Mouse (Mus musculus) monocyte, adult 2 months (primary cell): Measurements from ENCODE around the gene Lrrc3c.
"Not testable (repeated sequence)": the region's sequence is repeated elsewhere in the genome, so short reads cannot be mapped to it uniquely, and the experiment has no call there.

Source experiments
- DNase-seq, 2 experiments: peaks; one replicate each; pipeline ENCODE4 v3.0.0; 2022; ENCODE audit warnings: low spot score in 2 of 2, low read depth in 1 of 2

The Lrrc3c gene

GRCm38 (mm10) chr11:98586087-98586891 is 11.8 kb upstream of the Lrrc3c start:
- DNase-seq = no peak

DNA sequence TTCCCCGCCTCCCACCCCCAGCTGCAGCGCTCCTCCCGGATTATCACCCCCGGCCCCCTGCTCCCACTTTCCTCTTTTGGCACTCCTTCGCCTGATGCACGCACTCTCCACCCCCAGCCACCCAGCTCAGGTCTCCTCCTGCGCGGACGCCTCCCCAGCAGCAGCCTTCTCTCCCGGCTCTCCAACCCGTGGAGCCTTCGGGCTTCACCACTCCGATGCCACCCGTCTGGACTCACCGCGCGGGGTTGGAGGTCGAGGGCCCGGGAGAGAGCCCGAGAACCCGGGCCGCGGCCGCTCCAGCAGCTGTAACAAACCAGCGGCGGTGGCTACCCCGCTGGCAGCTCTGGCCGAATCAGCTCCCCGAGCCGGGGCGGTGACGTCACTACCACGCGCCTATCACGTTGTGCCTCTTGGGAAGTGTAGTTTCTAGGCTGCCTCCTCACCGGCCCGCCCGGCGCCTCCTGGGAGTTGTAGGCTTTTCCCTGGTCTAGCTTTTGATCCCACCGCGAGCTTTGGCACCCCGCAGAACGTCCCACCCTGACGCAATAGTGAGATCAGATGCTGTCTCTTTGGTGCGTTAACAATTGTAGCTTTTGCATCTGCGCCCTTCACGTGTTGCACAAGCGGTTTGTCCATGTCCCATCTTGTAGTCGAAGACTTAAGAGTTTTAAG is 11.1 kb upstream of the Lrrc3c start, which contains the start of gene Ormdl3:
Ormdl3 (minus strand) TSS at position 477 of the 672 bp plus-strand sequence.
- DNase-seq = peak; percentile 92 to 94

GRCm38 (mm10) chr11:98587684-98588546 is 10.2 kb upstream of the Lrrc3c start:
- DNase-seq = peak; percentile 59 to 65

- DNase-seq = no peak
Measured at GRCm38 (mm10) chr11:98588833-98589281, 9.2 kb upstream of the Lrrc3c start.

DNA sequence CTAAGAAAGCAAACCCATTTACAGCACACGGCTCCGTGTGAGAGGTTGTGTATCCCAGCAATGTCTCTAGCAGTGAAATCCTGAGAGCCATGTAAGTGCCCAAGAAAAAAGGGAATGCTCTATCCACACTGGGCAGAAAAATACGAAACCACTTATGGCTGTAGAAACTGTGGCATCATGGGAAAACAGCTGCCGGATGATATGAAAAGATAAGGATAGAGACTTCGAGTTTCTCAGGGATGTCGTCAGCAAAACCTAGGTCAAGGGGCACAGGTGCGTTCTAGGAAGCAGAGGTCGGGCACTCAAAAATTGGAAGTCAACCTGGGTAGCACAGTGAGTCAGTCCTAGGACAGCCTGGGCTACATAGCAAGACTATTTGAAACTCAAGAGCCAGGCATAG is 8.8 kb upstream of the Lrrc3c start:
- no peak for DNase-seq

DNA sequence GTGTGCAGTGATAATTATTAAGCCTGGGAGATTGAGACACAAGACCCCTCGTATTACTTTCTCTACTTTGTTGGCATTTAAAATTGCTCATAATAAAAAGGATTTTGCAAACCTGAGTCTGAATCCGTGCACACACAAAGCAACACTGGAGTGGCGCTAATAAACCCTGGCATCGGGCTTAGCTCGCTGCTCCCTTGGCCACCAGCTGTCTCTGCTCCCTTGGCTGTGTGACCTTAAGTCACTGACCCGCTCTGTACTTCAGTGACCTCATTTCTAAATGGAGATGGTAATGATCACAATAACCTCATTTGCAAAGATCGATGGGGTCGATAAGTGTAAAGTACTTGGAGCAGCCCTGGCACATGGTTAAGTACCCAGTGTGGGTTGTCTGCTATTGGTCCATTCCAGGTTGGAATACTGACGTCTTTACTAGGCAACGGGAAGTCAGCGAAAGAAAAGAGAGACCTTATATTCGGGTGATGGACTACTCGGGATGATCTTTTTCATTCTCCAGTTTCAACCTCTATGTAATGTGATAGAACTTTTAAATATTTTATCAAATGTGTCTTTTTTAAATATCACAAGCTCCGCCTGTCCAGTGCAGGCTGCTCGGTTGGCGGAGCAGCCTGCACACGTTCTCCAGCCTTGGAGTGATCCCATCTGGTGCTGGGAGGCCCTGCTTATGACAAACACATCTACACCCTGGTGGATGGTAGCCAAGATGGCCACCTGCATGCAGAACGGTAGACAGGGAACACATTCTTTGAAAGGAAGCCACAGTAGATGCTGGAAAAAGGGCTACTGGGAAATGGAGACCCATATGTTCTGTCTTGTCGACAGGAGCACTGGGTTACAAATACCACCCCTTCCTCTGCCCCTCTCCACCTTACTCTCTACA is 7.3 kb upstream of the Lrrc3c start:
- DNase-seq = no peak

GRCm38 (mm10) chr11:98595021-98595420 is 3.1 kb upstream of the Lrrc3c start:
- DNase-seq = no peak

DNA sequence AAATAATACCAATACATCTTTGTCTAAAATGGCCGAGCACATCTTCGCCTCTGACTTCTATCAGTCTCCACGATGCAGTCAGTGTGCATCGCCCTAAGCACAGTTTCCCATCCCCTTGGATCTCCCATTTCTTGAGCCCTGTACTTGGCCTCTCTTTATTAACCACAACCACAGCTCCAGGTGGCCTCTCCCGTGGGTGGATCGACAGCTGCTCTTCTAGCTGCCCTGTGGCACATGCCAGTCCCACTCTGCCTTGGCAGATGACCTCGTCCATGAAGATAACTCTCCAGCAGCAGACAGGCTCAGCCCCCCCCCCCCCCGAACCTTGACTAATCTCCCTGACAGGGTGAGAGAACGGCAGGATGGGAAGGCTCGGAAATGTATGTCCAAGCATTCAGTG is 2.6 kb upstream of the Lrrc3c start:
- no peak for DNase-seq

DNA sequence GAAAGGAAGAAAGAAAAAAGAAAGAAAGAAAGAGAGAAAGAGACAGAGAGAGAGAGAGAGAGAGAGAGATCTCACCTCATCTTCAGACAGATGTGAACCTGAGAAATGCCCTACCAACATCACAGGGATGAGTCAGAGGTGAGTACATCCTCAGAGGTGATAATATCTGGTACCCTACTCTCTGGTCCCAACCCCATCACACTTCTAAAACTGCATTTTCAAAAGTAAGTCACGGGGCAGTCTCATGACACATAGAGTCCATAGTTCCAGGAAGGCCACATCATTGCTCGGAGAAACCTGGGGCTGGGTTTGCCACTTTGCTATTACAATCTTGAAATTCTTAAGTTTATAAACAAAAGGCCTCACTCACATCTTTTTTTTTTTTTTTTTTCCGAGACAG is 2.1 kb upstream of the Lrrc3c start:
- DNase-seq = no peak

- peak in 1 of 2 experiments; percentile 41 for DNase-seq
Measured at GRCm38 (mm10) chr11:98597363-98597762, 728 bp upstream of the Lrrc3c start.

DNA sequence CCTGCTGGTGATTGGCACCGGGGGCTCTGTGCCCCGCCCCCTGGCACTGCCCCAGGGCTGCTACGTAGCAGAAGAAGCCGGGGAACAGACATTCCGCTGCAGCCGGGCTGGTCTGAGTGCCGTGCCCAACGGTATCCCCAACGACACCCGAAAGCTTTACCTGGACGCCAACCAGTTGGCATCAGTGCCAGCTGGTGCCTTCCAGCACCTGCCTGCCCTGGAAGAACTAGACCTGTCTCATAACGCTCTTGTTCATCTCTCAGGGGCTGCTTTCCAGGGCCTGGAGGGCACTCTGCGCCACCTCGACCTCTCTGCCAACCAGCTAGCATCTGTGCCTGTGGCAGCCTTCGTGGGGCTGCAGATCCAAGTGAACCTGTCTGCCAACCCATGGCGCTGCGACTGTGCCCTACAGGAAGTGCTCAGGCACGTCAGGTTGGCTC is 780 bp downstream of the Lrrc3c start:
- no peak for DNase-seq

- no peak for DNase-seq
Measured at GRCm38 (mm10) chr11:98599291-98599690, 1.2 kb downstream of the Lrrc3c start.

DNA sequence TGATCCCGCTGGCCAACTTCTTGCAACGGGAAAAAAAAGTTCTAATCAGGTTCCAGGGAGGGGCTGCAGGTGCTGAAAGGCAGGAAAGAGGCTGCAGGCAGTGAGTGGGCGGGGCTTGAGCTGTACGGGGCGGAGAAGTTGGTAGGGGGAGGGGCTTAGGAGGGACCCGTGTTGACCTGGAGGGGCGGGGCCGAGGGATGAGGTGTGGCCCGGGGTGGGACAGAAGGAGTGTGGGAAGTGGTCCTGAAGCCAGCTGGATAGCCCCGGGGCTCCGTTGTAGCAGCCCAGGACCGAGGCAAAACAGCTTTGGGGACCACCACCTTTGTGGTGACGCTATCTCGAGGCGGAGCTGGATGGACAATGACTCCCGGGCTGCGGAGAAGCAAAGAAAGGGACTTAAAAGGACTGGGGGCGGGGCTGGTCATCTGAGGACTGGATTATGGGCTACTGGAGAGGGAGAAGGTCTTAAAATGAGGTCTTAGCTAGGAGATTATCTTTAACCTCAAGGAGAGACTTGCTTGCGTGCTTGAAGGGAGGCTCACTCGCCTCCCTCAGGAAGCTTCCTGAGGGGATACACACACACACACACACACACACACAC is 4.1 kb downstream of the Lrrc3c start:
- no peak for DNase-seq

DNA sequence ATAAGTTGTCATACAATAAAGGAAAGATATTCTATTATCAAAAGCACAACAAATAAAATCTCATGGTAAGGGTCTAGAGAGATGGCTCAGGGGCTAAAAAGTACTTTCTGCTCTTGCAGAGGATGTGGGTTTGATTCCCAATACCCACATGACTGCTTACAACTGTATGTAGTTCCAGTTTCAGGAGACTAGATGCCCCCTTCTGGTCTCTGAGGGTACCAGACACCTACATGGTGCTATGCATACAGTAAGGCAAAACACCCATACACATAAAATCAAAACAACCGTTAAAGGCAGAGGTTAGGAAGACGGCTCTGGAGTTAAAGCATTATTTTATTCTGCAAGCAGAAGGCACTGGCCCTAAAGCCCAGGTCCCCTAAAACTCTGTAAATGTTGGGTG is 5.9 kb downstream of the Lrrc3c start:
- DNase-seq = no peak

DNA sequence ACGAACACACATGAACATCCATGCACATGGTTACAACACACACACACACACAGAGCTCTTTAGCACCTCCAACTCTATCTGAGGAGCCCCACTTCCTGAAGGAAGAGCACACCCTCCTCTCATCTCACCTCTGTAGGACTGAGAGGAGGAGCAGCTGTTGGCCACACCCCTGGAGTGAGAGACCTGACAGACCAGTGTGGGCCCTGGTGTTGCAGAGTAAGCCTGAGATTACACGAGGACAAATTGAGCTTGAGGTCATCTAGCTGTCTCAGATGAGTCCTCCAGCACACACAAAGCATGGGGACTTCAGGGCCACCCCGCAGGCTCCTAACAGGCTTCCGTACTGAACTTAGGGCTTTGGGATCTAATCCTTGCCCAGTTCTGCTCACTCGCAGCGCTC is 6.8 kb downstream of the Lrrc3c start:
- not testable (repeated sequence) for DNase-seq

DNA sequence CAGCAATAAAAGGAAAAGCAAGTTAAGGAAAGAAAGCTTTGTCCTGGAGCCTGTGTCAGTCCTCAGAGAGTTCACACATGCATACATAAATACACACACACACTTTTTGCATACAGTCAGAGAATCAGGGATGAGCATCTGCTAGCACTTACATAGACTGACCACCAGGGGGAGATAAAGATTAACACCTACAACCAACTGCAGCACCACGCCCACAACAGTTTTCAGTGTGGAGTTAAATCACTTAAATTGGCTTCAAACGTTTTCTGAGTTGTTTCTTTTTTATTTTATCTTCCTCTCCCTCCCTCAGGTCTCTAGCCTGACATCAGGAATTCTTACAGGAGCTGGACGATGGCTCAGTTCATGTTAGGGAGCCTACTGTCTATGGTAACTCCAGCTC is 8.7 kb downstream of the Lrrc3c start:
- no peak for DNase-seq

GRCm38 (mm10) chr11:98620791-98621190 is 22.7 kb downstream of the Lrrc3c start:
- DNase-seq = no peak

- DNase-seq = not testable (repeated sequence)
Measured at GRCm38 (mm10) chr11:98623981-98624380, 25.9 kb downstream of the Lrrc3c start.

GRCm38 (mm10) chr11:98624381-98624780 is 26.3 kb downstream of the Lrrc3c start:
- DNase-seq = not testable (repeated sequence)
